Mouse (Mus musculus) urinary bladder, postnatal 14 days (tissue): Measurements from ENCODE around the gene Pde4c.

Experiments
- DNase-seq: peaks from one replicate; pipeline ENCODE4 v3.0.0; 2021; ENCODE audit warnings: low spot score

The Pde4c gene

DNA sequence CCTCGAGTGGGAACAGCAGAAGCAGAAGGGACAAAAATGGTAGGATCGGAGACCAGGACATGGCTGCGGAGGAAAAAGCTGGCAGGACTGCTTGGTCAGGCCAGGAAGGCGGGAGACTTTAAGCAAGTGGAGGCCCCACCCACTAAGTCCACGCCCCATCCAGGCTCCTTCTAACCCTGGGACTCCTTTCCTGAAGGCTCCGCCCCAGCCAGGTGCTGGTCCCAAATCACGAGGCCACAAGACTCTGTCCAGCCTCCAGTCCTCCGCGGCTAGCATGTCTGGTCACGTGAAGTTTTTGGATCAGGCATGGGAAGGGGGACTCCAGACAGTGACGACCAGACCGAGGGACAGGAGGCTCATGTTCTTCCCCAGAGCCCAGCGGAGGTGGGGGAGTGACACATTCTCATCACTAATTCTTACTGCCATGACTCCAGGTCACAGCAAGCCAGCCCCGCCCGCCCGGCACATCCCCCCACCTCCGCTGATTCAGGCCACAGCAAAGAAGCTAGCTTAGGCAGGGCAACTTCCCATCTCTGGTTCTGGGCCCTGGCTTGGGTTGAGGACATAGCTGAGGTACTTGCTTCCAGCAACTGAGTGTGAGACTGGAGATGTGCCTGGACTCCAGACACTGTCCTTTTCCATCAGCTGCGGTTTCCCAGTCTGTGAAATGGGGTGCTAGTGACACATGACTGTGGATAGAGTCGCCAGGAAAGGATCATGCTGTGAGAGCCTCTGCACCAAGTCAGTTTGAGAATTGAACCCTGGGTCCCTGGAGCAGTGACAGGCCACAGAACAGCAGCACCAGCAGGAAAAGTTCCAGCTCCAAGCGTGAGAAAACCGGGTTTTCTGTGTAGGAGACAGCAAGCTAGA, 43.3 kb downstream of the Pde4c start:
- peak; percentile 88 for DNase-seq

- DNase-seq: no peak
Observed at GRCm38 (mm10) chr8:70767503-70767902, 44.0 kb downstream of the Pde4c start.

- DNase-seq: no peak
Observed at GRCm38 (mm10) chr8:70768231-70768776, 44.8 kb downstream of the Pde4c start.

DNA sequence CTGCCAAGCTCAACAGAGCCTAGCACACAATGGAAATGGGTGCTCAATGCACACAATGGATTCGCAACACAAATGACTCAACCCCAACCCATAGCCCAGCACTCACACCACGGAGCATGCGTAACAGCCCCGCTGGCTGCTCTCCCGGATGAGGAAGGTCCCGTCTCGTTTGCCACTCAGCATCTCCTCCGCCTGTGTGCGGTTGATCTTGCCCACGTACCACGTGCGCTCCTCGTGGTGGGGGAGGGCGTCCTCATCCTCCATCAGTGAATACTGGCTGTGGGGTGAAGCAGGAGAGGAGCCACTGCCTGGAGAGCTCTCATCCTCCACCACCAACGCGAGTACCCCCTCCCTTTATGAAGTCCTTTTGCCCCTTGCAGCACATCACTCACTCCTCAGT, 45.4 kb downstream of the Pde4c start:
- DNase-seq: no peak

GRCm38 (mm10) chr8:70769359-70769758, 45.8 kb downstream of the Pde4c start:
- peak; percentile 97 for DNase-seq

DNA sequence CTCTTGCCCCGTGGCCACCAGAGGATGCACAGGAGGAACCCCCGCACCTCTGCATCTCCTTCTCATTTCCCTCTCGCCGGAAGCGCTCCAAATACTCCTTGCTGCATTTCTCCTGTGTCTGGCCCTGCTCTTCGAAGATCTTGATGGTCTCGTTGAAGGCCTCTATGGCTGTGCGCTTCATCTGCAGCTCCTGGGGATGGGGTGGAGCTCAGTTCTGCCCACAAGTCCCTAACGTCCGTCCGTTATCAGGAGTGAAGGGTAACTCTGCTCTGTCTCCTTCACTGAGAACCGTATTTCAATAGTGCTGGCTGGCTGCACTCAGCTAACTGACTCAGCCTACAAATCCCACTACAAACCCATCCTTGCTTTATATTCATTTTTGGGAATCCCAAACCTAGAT, 46.3 kb downstream of the Pde4c start:
- DNase-seq: no peak

GRCm38 (mm10) chr8:70770748-70771147, 47.2 kb downstream of the Pde4c start:
- DNase-seq: no peak

DNA sequence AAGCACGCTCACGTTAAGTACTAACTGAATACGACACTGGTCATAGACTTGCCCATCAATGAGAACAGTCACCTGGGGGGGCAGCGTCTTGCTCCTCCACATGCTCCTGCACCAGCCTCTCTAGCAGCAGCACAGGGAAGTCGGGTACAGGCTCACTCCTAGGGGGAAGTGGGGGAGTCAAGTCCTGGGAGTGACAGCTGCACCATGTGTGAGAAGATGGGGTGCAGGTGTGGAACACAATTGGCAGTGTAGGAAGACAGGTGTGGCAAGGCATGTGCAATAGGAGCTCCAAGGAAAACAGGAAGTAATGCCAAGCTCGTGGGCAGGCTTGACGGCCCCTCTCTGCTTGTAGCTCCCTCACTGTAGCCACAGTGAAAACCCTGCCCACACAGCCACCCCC, 47.7 kb downstream of the Pde4c start:
- no peak for DNase-seq

GRCm38 (mm10) chr8:70772075-70772474, 48.6 kb downstream of the Pde4c start:
- DNase-seq: no peak

DNA sequence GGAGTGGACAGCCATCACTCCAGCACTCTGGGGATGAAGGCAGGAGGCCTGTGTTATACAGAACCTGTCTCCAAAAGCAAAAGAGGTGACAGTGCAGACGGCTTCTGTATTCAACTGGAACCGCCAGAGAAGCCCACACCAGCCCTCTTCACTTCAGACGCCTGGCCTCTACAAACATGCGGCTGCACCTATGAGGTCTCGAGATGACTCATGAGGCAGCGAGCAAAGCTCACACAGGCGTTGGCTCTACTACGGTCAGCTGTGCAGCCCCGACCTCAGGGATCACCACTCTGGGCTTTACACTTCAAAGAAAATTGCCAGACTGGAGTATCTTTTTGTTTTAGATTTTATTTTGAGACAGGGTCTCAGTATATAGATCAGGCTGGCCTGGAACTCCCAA, 49.4 kb downstream of the Pde4c start:
- DNase-seq: peak; percentile 59

DNA sequence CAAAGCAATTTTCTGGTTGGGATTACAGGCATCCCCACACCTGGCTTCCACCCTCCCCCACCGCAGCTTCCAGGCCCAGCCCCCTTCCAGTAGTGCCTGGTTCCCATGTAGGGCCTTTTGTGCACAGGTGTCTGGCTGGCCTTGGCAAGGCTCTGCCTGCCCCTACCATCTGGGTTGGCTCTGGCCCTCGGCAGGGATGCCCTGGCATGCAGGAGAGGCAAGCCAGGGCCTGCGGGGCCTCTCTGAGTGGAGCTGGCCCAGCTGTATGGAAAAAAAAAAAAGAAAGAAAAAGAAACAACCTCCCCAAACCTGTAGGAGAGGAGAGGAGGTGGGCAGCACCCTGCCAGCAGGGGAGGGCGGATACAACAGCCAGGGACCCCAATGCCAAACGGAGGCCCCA, 49.9 kb downstream of the Pde4c start:
- DNase-seq: peak; percentile 67

- peak; percentile 82 for DNase-seq
Observed at GRCm38 (mm10) chr8:70773833-70774232, 50.3 kb downstream of the Pde4c start.

- no peak for DNase-seq
Observed at GRCm38 (mm10) chr8:70774740-70775139, 51.2 kb downstream of the Pde4c start.

DNA sequence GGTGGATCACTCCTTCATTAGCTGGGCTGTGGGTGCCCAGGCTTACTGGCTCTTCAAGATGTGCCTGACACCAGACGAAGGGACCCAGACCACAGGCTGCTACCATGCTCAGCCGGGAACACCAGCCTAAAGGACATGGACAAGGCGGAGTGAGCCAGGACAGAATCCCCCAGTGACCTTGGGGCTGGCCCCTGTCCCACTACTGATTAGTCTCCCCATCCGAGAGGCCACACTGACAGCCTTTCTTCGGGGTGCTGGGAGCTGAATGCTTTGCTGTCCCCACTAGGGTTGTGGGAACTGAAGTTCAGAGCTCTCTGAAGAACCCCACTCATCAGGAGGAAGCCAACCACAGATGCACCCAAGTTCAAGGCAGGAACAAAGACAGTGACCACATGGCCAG, 51.7 kb downstream of the Pde4c start:
- DNase-seq: no peak

- DNase-seq: no peak
Observed at GRCm38 (mm10) chr8:70775851-70776495, 52.5 kb downstream of the Pde4c start.

DNA sequence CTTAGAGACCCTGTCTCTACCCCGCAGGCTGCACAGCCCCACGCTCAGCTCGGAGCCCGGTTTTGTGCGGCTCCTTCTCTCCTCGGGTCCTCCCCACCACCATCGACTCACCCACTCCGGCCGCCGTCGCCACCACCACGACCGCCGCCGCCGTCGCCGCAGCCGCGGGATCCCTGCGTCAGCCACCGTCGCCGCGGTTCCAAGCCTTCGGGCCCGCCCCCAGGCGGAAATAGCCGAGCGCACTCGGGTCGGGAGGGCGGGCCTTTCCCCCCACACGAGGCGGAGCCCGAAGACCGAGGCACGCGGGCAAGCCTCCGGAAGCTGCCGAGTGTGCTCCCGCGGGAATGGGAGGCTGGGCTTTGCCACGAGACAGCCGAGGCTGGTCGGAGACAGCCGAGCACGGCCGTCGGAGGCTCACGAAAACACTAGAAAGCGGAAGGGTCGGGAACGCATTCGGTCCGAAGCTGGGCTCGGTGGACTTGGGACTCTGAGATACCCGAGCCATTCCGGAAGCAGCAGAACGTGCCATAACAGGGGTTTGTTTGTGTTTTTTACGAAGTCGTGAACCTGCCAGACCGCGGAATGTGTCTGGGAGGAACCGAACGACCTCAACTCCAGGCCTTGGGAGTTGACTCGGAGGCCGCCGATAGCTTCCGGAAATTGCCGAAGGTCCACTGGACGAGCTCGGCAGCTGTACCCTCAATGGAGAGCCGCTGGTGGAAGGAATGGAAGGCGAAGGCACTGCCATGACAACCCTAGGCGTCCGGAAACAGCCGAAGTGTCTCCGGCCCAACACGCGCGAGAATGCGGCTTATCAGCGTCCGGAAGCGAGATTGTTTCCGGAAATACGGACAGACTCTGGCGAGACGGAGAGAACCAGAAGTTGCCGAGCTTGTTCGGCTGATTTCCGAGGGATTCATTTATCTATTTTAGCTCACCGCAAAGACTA, 53.2 kb downstream of the Pde4c start, which contains the start of gene Pik3r2:
Pik3r2 (minus strand) TSS at position 218 of the 949 bp plus-strand sequence.
- DNase-seq: peak; percentile 98

DNA sequence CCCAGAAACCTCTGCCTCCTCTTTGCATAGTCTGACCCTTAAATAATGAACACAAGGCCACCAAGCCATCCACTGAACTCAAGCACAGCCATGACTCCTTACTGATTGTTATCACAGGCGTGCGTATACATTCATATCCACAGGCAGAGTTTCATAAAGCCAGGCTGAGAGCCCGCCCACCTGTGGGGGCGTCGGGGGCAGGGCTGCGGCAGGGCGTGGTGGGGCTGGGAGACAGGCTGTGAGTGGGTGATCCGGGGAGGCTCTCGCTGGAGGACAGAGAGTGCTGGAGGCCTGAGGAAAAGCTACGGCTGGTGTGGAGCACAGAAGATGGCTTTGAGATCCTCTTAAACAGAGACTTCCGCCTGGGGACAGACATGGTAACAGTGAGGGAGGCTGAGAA, 56.6 kb downstream of the Pde4c start:
- DNase-seq: no peak

- no peak for DNase-seq
Observed at GRCm38 (mm10) chr8:70786291-70787050, 63.0 kb downstream of the Pde4c start.

DNA sequence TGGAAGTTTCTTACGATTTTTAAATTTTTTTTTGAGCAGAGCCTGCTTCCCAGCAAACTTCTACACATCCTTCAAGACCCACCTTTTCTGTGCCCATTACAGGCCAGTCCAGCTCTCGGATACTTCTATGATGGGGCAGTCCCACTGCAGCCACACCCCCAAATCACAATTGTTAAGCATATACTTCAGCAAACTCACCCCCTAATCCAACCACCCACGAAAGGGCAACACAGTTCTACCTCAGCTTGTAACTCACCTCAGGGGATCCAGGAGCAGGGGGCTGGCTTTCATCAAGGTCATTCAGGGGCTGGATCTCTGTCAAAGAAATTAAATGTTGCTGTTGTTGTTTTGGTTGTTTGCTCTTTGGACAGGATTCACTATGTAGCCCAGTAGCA, 63.5 kb downstream of the Pde4c start:
- DNase-seq: no peak

GRCm38 (mm10) chr8:70787941-70788667, 64.6 kb downstream of the Pde4c start:
- DNase-seq: peak; percentile 73

DNA sequence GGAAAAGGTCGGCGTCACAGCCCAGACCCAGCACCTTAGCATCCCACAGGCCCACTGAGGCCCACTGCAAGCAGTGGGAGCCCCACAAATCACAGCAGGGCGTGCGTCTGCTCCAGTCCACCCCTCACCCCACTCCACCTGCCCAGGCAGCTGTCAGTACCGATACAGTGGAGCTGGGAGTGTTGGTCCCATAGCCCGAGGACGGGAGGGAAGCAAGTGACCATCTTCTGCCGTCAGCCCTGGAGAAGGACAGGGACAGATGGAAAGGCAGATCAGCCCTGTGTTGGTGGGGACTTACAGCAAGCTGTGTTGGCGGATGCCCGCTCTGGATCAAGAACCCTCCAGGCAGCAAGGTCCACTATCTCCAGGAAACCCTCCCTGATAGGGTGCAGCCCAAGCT, 65.5 kb downstream of the Pde4c start:
- no peak for DNase-seq
